Mouse (Mus musculus) forebrain, embryonic 16.5 days (tissue): ENCODE results near the gene Olfr541. TPM values are rescaled to one million over a fixed set of nuclear protein-coding genes. Genes with fewer than 3 reads are reported as not detected.
A peak's percentile ranks its signal among the peaks of the same experiment; 100 is the strongest.
"Not testable (repeated sequence)": the region's sequence is repeated elsewhere in the genome, so short reads cannot be mapped to it uniquely, and the experiment has no call there.

ENCODE experiments used
- ATAC-seq: fragments of 200-750 bp; cut with Nextera tagmentation; 2 replicates; pipeline ENCODE4 v1.8.0; 2017; ENCODE audit warnings: mild to moderate bottlenecking, moderate library complexity
- H3K27ac ChIP-seq: fragments of 300-500 bp; sonication (generic); 2 replicates; pipeline ENCODE4 v1.5.1; 2014; ENCODE audit warnings: low read length, control low read depth
- H3K27me3 ChIP-seq: fragments of 300-500 bp; sonication (generic); replicated peaks from 2 replicates; pipeline ENCODE4 v1.6.1; 2014; ENCODE audit warnings: low read length; ENCODE audit not compliant: control insufficient read depth, insufficient read depth
- H3K36me3 ChIP-seq: fragments of 300-500 bp; sonication (generic); 2 replicates; pipeline ENCODE4 v1.6.1; 2014; ENCODE audit not compliant: control insufficient read depth, insufficient read depth
- H3K4me1 ChIP-seq: fragments of 300-500 bp; sonication (generic); replicated peaks from 2 replicates; pipeline ENCODE4 v1.6.1; 2014; ENCODE audit warnings: low read length; ENCODE audit not compliant: control insufficient read depth, insufficient read depth
- H3K4me2 ChIP-seq: fragments of 300-500 bp; sonication (generic); 2 replicates; pipeline ENCODE4 v1.6.1; 2014; ENCODE audit warnings: mild to moderate bottlenecking, low read length, control low read depth
- H3K4me3 ChIP-seq: fragments of 300-500 bp; sonication (generic); replicated peaks from 2 replicates; pipeline ENCODE4 v1.5.1; 2014; ENCODE audit warnings: mild to moderate bottlenecking, low read length, control low read depth
- H3K9ac ChIP-seq: fragments of 300-500 bp; sonication (generic); replicated peaks from 2 replicates; pipeline ENCODE4 v1.6.1; 2014; ENCODE audit warnings: low read depth, low read length, control low read depth
- H3K9me3 ChIP-seq: fragments of 300-500 bp; sonication (generic); 2 replicates; pipeline ENCODE4 v1.6.1; 2016; ENCODE audit warnings: low read length; ENCODE audit not compliant: control insufficient read depth
- WGBS: fragments of 180-500 bp; shearing (Covaris S2); extraction: QIAGEN DNeasy Blood & Tissue Kit; methylation state at CpG from one replicate; pipeline ENCODE4 v1.1.7; 2014; 5-methylcytosine and 5-hydroxymethylcytosine counted together
- polyA plus RNA-seq: library from polyadenylated mRNA; unstranded; fragments of >200 nt; fragmentation: Nextera tagmentation; extraction: Ambion mirVana; gene quantifications from 2 replicates; pipeline ENCODE4 v1.2.1, GENCODE M21; 2015

Olfr541 gene
- polyA plus RNA-seq, result not detected in 2 replicates

GRCm38 (mm10) chr7:140696967-140697366 lies at the start of gene Olfr541:
Olfr541 (plus strand) TSS chr7:140697267.
- no peak within 1 kb of the TSS for H3K4me3 ChIP-seq
- H3K27me3 ChIP-seq, result no peaks in the 10 kb centered on the region
- no peak within 1 kb of the TSS for H3K27ac ChIP-seq
- ATAC-seq, result no peak
- no peak within 1 kb of the TSS for H3K4me2 ChIP-seq
- no peak within 1 kb of the TSS for H3K9ac ChIP-seq
- no peaks in the 10 kb centered on the region for H3K9me3 ChIP-seq
- no peaks in the 10 kb centered on the region for H3K36me3 ChIP-seq
- H3K4me1 ChIP-seq, result no peaks in the 10 kb centered on the region

DNA sequence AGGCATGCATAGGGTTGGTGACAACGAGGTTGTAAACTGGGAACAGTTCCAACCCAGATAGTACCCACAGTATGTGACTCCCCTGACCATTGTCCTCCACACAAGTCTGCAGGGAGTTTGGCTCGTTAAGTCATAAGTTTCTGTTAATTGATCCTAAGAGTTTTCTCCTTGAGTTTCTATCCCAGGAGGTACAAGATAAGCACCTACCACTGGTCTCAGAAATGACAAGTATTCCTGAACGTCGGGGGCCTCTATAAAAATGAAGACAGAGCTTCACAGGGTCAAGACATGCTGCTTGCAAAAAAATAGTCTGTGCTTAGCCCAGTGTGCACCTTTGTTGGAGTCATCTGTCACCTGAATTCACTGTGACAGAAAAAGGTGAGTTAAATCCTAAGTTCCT lies 37.4 kb upstream of the Olfr541 start, which contains the start of gene Olfr539:
Gene Olfr539 (plus strand): TSS at position 301 of the 400 bp plus-strand sequence.
- Histone ChIP-seq H3K27me3 (no peaks in the 10 kb centered on the region), H3K4me1 (no peaks in the 10 kb centered on the region), H3K36me3 (no peaks in the 10 kb centered on the region), H3K27ac (no peak within 1 kb of the TSS), H3K9ac (no peak within 1 kb of the TSS), H3K9me3 (no peaks in the 10 kb centered on the region), H3K4me2 (no peak within 1 kb of the TSS), H3K4me3 (no peak within 1 kb of the TSS)
- no peak for ATAC-seq
- 61% methylated on average over 4 of the region's 4 CpGs for WGBS

DNA sequence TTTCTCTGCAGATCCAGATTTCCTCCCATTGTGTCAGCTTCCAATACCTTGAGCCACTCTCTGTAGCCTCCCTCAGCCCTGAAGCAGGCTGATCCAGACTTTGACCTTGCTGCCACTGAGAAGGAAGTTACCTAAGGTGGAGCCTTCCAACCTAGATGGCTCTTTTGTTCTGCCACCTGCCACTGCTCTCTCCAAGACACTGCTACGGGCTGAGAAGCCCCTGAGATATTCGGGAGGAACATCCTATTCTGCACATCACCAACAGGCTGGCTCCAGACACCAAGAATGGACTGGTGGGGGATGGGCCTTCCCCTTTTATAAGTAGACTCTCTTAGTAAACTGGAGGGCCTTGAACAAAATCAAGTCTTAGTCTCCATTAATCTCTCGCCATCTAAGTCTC lies 26.4 kb upstream of the Olfr541 start:
- H3K4me3 ChIP-seq, ATAC-seq, H3K9ac ChIP-seq, H3K4me1 ChIP-seq, H3K27ac ChIP-seq, H3K36me3 ChIP-seq, H3K4me2 ChIP-seq, H3K27me3 ChIP-seq, H3K9me3 ChIP-seq: not testable (repeated sequence)
- WGBS, result 87% methylated on average over 3 of the region's 3 CpGs

GRCm38 (mm10) chr7:140675863-140676262 lies 21.2 kb upstream of the Olfr541 start:
- WGBS, result 6% methylated on average over 4 of the region's 6 CpGs
- H3K4me3 ChIP-seq, result 0 out of 2 replicates have a peak overlapping the region, but pooled peaks have one; percentile 4
- no peaks in the 10 kb centered on the region for H3K36me3 ChIP-seq
- no peaks in the 10 kb centered on the region for H3K9me3 ChIP-seq
- no peaks in the 10 kb centered on the region for H3K4me1 ChIP-seq
- no peak overlapping the region for H3K27ac ChIP-seq
- no peak for ATAC-seq
- H3K9ac ChIP-seq, result no peak overlapping the region
- no peak overlapping the region for H3K4me2 ChIP-seq
- no peaks in the 10 kb centered on the region for H3K27me3 ChIP-seq

DNA sequence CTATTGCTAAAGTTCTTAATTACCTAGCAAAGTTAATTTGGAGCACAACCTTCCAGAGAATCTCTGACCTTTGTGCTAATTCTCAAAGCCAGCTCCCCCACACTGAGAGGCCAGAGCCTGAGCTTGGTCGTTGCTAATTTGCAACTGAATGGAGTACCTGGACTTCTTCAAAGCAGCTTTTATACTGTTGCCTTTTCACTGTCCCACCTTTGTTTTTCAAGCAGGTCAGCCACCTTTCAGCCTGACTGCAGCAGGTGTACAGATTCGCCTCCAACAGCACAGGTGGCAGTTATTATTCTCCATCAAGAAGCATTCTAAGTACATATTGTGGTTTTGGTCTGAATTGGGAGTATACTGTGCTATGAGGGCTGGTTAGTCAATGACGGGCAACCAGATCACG lies 17.5 kb upstream of the Olfr541 start:
- not testable (repeated sequence) for H3K9ac ChIP-seq, ATAC-seq, H3K27me3 ChIP-seq, H3K4me2 ChIP-seq, H3K9me3 ChIP-seq, H3K4me3 ChIP-seq, H3K27ac ChIP-seq, H3K36me3 ChIP-seq, H3K4me1 ChIP-seq
- WGBS, result 68% methylated on average over 4 of the region's 4 CpGs

DNA sequence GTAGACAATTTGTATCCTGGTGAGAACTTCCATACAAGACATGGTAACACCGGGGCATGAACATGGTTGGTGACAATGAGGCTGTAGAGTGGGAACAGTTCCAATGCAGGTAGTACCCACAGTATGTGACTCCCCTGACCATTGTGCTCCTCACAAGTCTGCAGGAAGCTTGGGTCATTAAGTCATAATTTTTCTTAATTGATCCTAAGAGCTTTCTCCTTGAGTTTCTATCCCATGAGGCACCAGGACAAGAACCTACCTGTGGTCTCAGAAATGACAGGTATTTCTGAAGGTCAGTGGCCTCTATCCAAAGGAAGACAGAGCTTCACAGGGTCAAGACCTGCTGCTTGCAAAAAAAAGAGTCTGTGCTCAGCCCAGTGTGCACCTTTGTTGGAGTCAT lies 15.4 kb upstream of the Olfr541 start, which contains the start of gene Olfr45:
Gene Olfr45 (plus strand): TSS at position 301 of the 400 bp plus-strand sequence.
- Histone ChIP-seq H3K4me3 (no peak within 1 kb of the TSS), H3K9me3 (no peaks in the 10 kb centered on the region), H3K27me3 (no peaks in the 10 kb centered on the region), H3K4me2 (no peak within 1 kb of the TSS), H3K36me3 (no peaks in the 10 kb centered on the region), H3K27ac (no peak within 1 kb of the TSS), H3K9ac (no peak within 1 kb of the TSS), H3K4me1 (no peaks in the 10 kb centered on the region)
- no peak for ATAC-seq
- 76% methylated on average over 1 of the region's 1 CpGs for WGBS

DNA sequence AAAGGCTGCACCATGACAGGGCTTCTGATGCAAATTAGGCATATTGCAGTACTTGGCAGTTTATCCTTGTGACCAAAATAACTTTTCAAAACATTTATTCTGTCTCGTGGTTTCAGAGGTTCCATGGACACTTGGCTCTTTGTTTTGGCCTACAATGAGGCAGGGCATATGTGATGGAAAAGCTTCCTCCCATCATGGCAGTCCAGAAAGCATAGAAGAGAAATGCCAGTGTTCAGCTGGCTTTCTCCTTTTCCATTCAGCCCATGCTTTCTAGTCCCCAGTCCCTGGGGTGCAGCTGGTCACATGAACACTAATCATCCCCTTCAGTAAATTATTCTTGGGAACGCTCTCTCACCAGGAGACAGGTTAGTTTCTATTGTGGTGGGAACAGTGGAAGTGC lies 9.3 kb downstream of the Olfr541 start:
- H3K27ac ChIP-seq, result no peak overlapping the region
- no peaks in the 10 kb centered on the region for H3K9me3 ChIP-seq
- H3K27me3 ChIP-seq, result no peaks in the 10 kb centered on the region
- no peak overlapping the region for H3K9ac ChIP-seq
- 0 out of 2 replicates have a peak, but pooled peaks cover 3% of the 10 kb centered on the region for H3K4me1 ChIP-seq
- ATAC-seq, result peak; percentile 28; the same call in 1 of the 2 replicates
- no peak overlapping the region for H3K4me3 ChIP-seq
- 15% methylated on average over 2 of the region's 2 CpGs for WGBS
- no peak overlapping the region for H3K4me2 ChIP-seq
- H3K36me3 ChIP-seq, result no peaks in the 10 kb centered on the region

DNA sequence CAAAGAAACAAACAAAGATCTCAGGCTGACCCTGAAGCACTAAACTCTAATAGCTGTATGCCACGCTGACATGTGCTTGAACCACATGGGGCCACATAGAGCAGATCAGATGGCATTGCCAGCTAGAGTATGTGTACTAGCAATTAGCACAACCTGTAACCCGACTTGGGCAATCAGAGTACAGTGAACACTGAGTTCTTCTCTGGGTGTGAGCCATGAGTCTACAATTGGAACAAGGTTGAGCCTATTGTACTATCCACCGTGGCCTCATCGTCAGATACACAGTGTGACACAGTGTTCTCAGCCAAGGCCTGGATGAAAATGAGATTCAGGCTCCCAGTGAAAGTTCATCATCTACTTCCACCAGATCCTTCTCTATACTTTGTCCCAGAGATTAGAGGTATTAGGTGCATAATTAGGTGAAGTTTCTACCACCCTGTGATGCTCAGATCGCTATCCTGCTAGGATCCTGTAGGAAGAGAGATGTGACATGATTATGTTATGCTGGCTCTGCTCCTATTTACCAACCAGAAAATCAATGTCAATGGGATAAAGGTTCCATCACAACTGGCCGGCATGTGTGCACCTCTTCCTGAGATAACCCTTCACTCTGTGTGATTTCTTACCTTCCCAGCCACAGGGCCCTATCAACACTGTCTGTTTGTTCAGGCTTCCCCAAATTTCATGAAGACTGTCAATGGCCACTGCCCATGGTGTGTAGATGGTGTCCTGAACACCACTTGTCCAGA lies 10.6 kb downstream of the Olfr541 start:
- Histone ChIP-seq H3K36me3 (no peaks in the 10 kb centered on the region), H3K4me1 (0 out of 2 replicates have a peak, but pooled peaks cover 3% of the 10 kb centered on the region), H3K9ac (no peak overlapping the region), H3K4me2 (no peak overlapping the region), H3K4me3 (no peak overlapping the region), H3K27me3 (no peaks in the 10 kb centered on the region), H3K9me3 (no peaks in the 10 kb centered on the region), H3K27ac (no peak overlapping the region)
- 84% methylated on average over 6 of the region's 6 CpGs for WGBS
- no peak for ATAC-seq

DNA sequence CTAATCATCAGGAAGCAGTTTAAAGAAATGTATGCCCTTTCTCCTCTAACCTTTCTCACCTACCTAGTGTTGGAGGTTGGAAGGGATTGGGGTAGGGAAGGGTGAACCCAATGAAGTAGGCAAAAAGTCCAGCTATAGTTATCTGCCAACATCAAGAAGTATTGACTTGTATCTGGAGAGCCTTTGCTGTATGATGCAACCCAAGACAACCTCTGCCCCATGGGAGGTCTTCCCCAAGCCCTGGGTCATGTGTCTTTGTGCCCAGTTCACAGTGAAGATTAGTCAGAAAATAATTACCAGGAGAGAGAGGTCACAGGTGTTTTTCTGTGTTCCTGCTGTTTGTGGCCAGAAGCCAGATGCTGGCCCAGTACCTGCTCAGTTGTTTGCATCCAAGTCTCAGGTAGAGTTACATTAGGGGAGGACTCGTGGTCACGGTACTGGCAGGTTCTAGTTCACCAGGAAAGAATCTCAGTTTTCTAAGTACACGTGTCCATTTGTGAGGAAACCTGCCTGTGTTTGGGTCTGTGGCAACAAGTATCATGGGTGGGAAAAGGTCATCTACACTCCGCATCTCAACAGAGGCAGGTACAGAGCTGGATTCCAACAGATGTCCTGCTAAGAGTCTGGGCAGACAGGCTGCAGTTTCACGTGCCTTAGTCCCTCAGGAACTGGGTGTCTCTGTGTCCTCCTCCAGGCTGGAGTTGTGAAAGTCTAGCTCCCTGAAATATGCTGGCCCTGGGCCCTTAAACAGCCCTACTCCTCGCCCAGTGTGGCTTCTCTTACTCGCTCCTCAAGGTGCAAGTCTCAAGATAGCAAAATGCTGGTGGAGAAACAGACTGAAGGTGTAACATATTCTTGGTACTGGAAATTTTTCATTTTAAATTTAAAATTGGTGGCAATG lies 20.3 kb downstream of the Olfr541 start:
- whole genome bisulfite sequencing, result 83% methylated on average over 7 of the region's 7 CpGs
- ATAC-seq, result no peak
- no peaks in the 10 kb centered on the region for H3K36me3 ChIP-seq
- H3K27ac ChIP-seq, result no peak overlapping the region
- no peaks in the 10 kb centered on the region for H3K9me3 ChIP-seq
- H3K4me1 ChIP-seq, result no peaks in the 10 kb centered on the region
- H3K4me2 ChIP-seq, result no peak overlapping the region
- no peaks in the 10 kb centered on the region for H3K27me3 ChIP-seq
- H3K9ac ChIP-seq, result no peak overlapping the region
- H3K4me3 ChIP-seq, result no peak overlapping the region
